ENCODE assay signal across 8 mouse cellular contexts in genomic region chrX:152352553-152353153, GRCm38 (mm10). TPM values are rescaled to one million over a fixed set of nuclear protein-coding genes. Genes with fewer than 3 reads are reported as not detected.
DNase-seq lines count a peak whose midpoint lies in the region; ATAC-seq lines count a peak whose summit lies in the region.

No protein-coding gene starts in this region.

- H3K27me3 ChIP-seq in heart, embryonic 12.5 days (replicated peaks), result peaks cover 10% of the 10 kb centered on the region; the same call in 1 of the 2 replicates
- H3K27me3 ChIP-seq in kidney, embryonic 16.5 days (ENCODE audit: insufficient read depth, low read length), result peaks cover 2% of the 10 kb centered on the region; the same call in 1 of the 2 replicates
- no peaks in the 10 kb centered on the region for H3K27me3 ChIP-seq in stomach, embryonic 15.5 days (replicated peaks)

- ATAC-seq in heart, embryonic 12.5 days (ENCODE audit: insufficient number of reproducible peaks, low FRiP score), result 0 out of 2 replicates have a peak, but pooled peaks have one; percentile 22
- ATAC-seq in kidney, embryonic 16.5 days (ENCODE audit: low FRiP score, low TSS enrichment), result 0 out of 2 replicates have a peak, but pooled peaks have one; percentile 70
- ATAC-seq in megakaryocyte progenitor cell, adult 5-6 weeks (replicated peaks; ENCODE audit: poor library complexity), result peak; percentile 99
- peak; percentile 35; the same call in 1 of the 2 replicates for ATAC-seq in stomach, embryonic 15.5 days (ENCODE audit: insufficient read depth, low FRiP score, low read depth)

- no peak overlapping the region for H3K4me2 ChIP-seq in heart, embryonic 12.5 days
- H3K4me2 ChIP-seq in kidney, embryonic 16.5 days (replicated peaks; ENCODE audit: low read depth, low read length), result no peak overlapping the region
- no peak overlapping the region for H3K4me2 ChIP-seq in stomach, embryonic 15.5 days

- DNase-seq in spleen, adult 12 weeks (ENCODE audit: low spot score), result peak; percentile 7
- DNase-seq in spleen, adult 18-20 months, result no peak
- DNase-seq in c-Kit-positive CD71-positive TER-119-positive erythroid progenitor cells, embryonic 14.5 days (ENCODE audit: low spot score), result peak; percentile 61
- DNase-seq in gastrocnemius, postnatal 4 days (ENCODE audit: low spot score in 2 of 2), result no peak

- no peaks in the 10 kb centered on the region for H3K9me3 ChIP-seq in heart, embryonic 12.5 days (replicated peaks)
- H3K9me3 ChIP-seq in kidney, embryonic 16.5 days (ENCODE audit: low read length), result no peaks in the 10 kb centered on the region
- no peaks in the 10 kb centered on the region for H3K9me3 ChIP-seq in stomach, embryonic 15.5 days

- no peaks in the 10 kb centered on the region for H3K36me3 ChIP-seq in heart, embryonic 12.5 days
- no peaks in the 10 kb centered on the region for H3K36me3 ChIP-seq in kidney, embryonic 16.5 days (ENCODE audit: insufficient read depth, low read length)
- no peaks in the 10 kb centered on the region for H3K36me3 ChIP-seq in stomach, embryonic 15.5 days

- H3K27ac ChIP-seq in heart, embryonic 12.5 days (ENCODE audit: poor library complexity, severe bottlenecking), result no peak overlapping the region
- no peak overlapping the region for H3K27ac ChIP-seq in kidney, embryonic 16.5 days (ENCODE audit: low read length)
- no peak overlapping the region for H3K27ac ChIP-seq in stomach, embryonic 15.5 days

- H3K9ac ChIP-seq in heart, embryonic 12.5 days, result no peak overlapping the region
- H3K9ac ChIP-seq in kidney, embryonic 16.5 days (replicated peaks; ENCODE audit: low read length), result no peak overlapping the region
- no peak overlapping the region for H3K9ac ChIP-seq in stomach, embryonic 15.5 days

- H3K4me3 ChIP-seq in heart, embryonic 12.5 days, result no peak overlapping the region
- H3K4me3 ChIP-seq in kidney, embryonic 16.5 days (ENCODE audit: low read length), result no peak overlapping the region
- H3K4me3 ChIP-seq in stomach, embryonic 15.5 days (replicated peaks), result no peak overlapping the region

- no peaks in the 10 kb centered on the region for H3K4me1 ChIP-seq in heart, embryonic 12.5 days (replicated peaks)
- H3K4me1 ChIP-seq in kidney, embryonic 16.5 days (ENCODE audit: insufficient read depth, low read length), result no peaks in the 10 kb centered on the region
- H3K4me1 ChIP-seq in stomach, embryonic 15.5 days, result no peaks in the 10 kb centered on the region

- WGBS in heart, embryonic 12.5 days, result 17% methylated on average over 5 of the region's 5 CpGs
- WGBS in kidney, embryonic 16.5 days, result 29% methylated on average over 5 of the region's 5 CpGs
- 22% methylated on average over 5 of the region's 5 CpGs for WGBS in stomach, embryonic 15.5 days

RNA-seq across cellular contexts. Expression of gene Tspyl2, which starts 10.4 kb away (rescaled TPM):
- polyA plus RNA-seq in heart, embryonic 12.5 days (2016; fragmentation: Nextera tagmentation; extraction: Ambion mirVana), result 19.5 and 22.3 TPM in 2 replicates
- polyA plus RNA-seq in kidney, embryonic 16.5 days (2015; fragmentation: Nextera tagmentation; extraction: Ambion mirVana), result 31.1 and 35.9 TPM in 2 replicates
- total RNA-seq in megakaryocyte progenitor cell, adult 5-6 weeks (2015), result 10.6 and 16.6 TPM in 2 replicates
- total RNA-seq in megakaryocyte progenitor cell, adult 5-6 weeks (2017), result 20.2 and 29.4 TPM in 2 replicates
- polyA plus RNA-seq in stomach, embryonic 15.5 days (2015; fragmentation: Nextera tagmentation; extraction: Ambion mirVana), result 29.8 and 34.0 TPM in 2 replicates
- 10 to 100 TPM; 17.2 to 19.9 TPM for total RNA-seq in gastrocnemius, postnatal 4 days (2021)

RNA-seq across cellular contexts. Expression of gene Gpr173, which starts 15.9 kb away (rescaled TPM):
- 2.9 and 3.4 TPM in 2 replicates for polyA plus RNA-seq in heart, embryonic 12.5 days (2016; fragmentation: Nextera tagmentation; extraction: Ambion mirVana)
- 3.8 and 6.0 TPM in 2 replicates for polyA plus RNA-seq in kidney, embryonic 16.5 days (2015; fragmentation: Nextera tagmentation; extraction: Ambion mirVana)
- not detected in 2 replicates for total RNA-seq in megakaryocyte progenitor cell, adult 5-6 weeks (2015)
- total RNA-seq in megakaryocyte progenitor cell, adult 5-6 weeks (2017), result not detected in 2 replicates
- 2.9 TPM in 2 replicates for polyA plus RNA-seq in stomach, embryonic 15.5 days (2015; fragmentation: Nextera tagmentation; extraction: Ambion mirVana)
- 1 to 10 TPM; 4.8 to 5.2 TPM for total RNA-seq in gastrocnemius, postnatal 4 days (2021)

RNA-seq across cellular contexts. Expression of gene Kantr, which starts 25.4 kb away (rescaled TPM):
- 8.8 and 10.9 TPM in 2 replicates for polyA plus RNA-seq in heart, embryonic 12.5 days (2016; fragmentation: Nextera tagmentation; extraction: Ambion mirVana)
- 14.3 and 17.6 TPM in 2 replicates for polyA plus RNA-seq in kidney, embryonic 16.5 days (2015; fragmentation: Nextera tagmentation; extraction: Ambion mirVana)
- 14.4 and 24.0 TPM in 2 replicates for total RNA-seq in megakaryocyte progenitor cell, adult 5-6 weeks (2015)
- 6.2 and 6.4 TPM in 2 replicates for total RNA-seq in megakaryocyte progenitor cell, adult 5-6 weeks (2017)
- polyA plus RNA-seq in stomach, embryonic 15.5 days (2015; fragmentation: Nextera tagmentation; extraction: Ambion mirVana), result 15.7 and 16.4 TPM in 2 replicates
- 1 to 10 TPM; 4.5 to 5.0 TPM for total RNA-seq in gastrocnemius, postnatal 4 days (2021)

Comparison
In these comparisons a context has a peak if more than half of its experiments do, and no peak if none do; other contexts are left out.
1. DNase-seq: peak in spleen, adult 12 weeks (single experiment) and c-Kit-positive CD71-positive TER-119-positive erythroid progenitor cells, embryonic 14.5 days (single experiment); none in spleen, adult 18-20 months (0 of 2) and gastrocnemius, postnatal 4 days (0 of 2).
2. ATAC-seq: peak in every context shown above with its lines; median percentile 99 in megakaryocyte progenitor cell, adult 5-6 weeks; 70 in kidney, embryonic 16.5 days; 35 in stomach, embryonic 15.5 days; 22 in heart, embryonic 12.5 days.